ENCODE assay signal across 8 mouse cellular contexts in genomic region chr1:157458421-157459208, GRCm38 (mm10). TPM values are rescaled to one million over a fixed set of nuclear protein-coding genes. Genes with fewer than 3 reads are reported as not detected.
DNase-seq lines count a peak whose midpoint lies in the region; ATAC-seq and TF ChIP-seq lines count a peak whose summit lies in the region.

TSS of gene Cryzl2 (plus strand) at chr1:157458577.

- H3K4me2 ChIP-seq in forebrain, embryonic 12.5 days, result peak within 1 kb of the TSS; percentile 59

- TF ChIP-seq POLR2A in bone marrow, adult 2 months (IDR thresholded peaks at IDR 0.05; ENCODE audit: borderline replicate concordance, control insufficient read depth, low read depth, low read length), result peak; percentile 58; the same call in 1 of the 2 replicates

- H3K36me3 ChIP-seq in forebrain, embryonic 12.5 days (replicated peaks), result no peaks in the 10 kb centered on the region
- no peaks in the 10 kb centered on the region for H3K36me3 ChIP-seq in megakaryocyte, embryonic 14.5 days (replicated peaks; ENCODE audit: low read length)

- 11% methylated on average over 28 of the region's 29 CpGs for WGBS in bone marrow, adult 2 months
- WGBS in forebrain, embryonic 12.5 days, result 4% methylated on average over 25 of the region's 29 CpGs

- intact Hi-C loops in heart, postnatal 14 days (cut with DNase I), result loop anchor here (2.0 to 10.0 kb wide), 2 partner anchors 78 to 544 kb away; no protein-coding TSS in a partner anchor

- peak within 1 kb of the TSS; percentile 57 for H3K4me3 ChIP-seq in bone marrow, adult 2 months (replicated peaks; ENCODE audit: control insufficient read depth, low read depth, low read length)
- H3K4me3 ChIP-seq in forebrain, embryonic 12.5 days (replicated peaks), result peak within 1 kb of the TSS; percentile 35
- peak within 1 kb of the TSS; percentile 89 for H3K4me3 ChIP-seq in megakaryocyte, embryonic 14.5 days (replicated peaks)

- peak within 1 kb of the TSS; percentile 53; the same call in 1 of the 2 replicates for H3K9ac ChIP-seq in forebrain, embryonic 12.5 days

- H3K27me3 ChIP-seq in forebrain, embryonic 12.5 days, result 0 out of 2 replicates have a peak, but pooled peaks cover 9% of the 10 kb centered on the region
- no peaks in the 10 kb centered on the region for H3K27me3 ChIP-seq in megakaryocyte, embryonic 14.5 days (replicated peaks)

- no peaks in the 10 kb centered on the region for H3K9me3 ChIP-seq in forebrain, embryonic 12.5 days
- H3K9me3 ChIP-seq in megakaryocyte, embryonic 14.5 days, result no peaks in the 10 kb centered on the region

- peak; percentile 93 for DNase-seq in ES-CJ7 (ENCODE audit: low read depth, low spot score)
- peak; percentile 89 to 91 for DNase-seq in heart, postnatal 14 days
- peak; percentile 93 to 97 for DNase-seq in kidney, postnatal 36 days
- DNase-seq in skeletal muscle tissue, adult 2 months (ENCODE audit: low read depth, low spot score), result peak; percentile 60
- peak; percentile 66 to 84 for DNase-seq in urinary bladder, postnatal 4 days (ENCODE audit: low spot score in 2 of 2)

- TF ChIP-seq CTCF in bone marrow, adult 2 months (IDR thresholded peaks at IDR 0.05; ENCODE audit: control insufficient read depth, insufficient read depth, low read length), result peak; percentile 80

- H3K27ac ChIP-seq in bone marrow, adult 2 months (ENCODE audit: control insufficient read depth, insufficient read depth, low read depth, low read length, poor library complexity), result no peak within 1 kb of the TSS
- peak within 1 kb of the TSS; percentile 47; the same call in 1 of the 2 replicates for H3K27ac ChIP-seq in forebrain, embryonic 12.5 days

- ATAC-seq in forebrain, embryonic 12.5 days (ENCODE audit: low FRiP score), result peak; percentile 90

- no peaks in the 10 kb centered on the region; the same call in 1 of the 2 replicates for H3K4me1 ChIP-seq in bone marrow, adult 2 months (ENCODE audit: control insufficient read depth, insufficient read depth, low read length)
- peaks cover 25% of the 10 kb centered on the region for H3K4me1 ChIP-seq in forebrain, embryonic 12.5 days
- H3K4me1 ChIP-seq in megakaryocyte, embryonic 14.5 days, result peaks cover 17% of the 10 kb centered on the region

RNA-seq across cellular contexts. Expression of gene Cryzl2, which starts in this region (rescaled TPM):
- 6.3 and 9.1 TPM in 2 replicates for polyA plus RNA-seq in bone marrow, adult 2 months (2011; ENCODE audit: insufficient read depth, insufficient read length, low replicate concordance, missing spikeins)
- 6.7 and 8.3 TPM in 2 replicates for polyA plus RNA-seq in forebrain, embryonic 12.5 days (2016; fragmentation: Nextera tagmentation; extraction: Ambion mirVana)
- total RNA-seq in heart, postnatal 14 days (2021), result 10 to 100 TPM; 11.8 to 14.3 TPM
- 2.2 and 2.8 TPM in 2 replicates for polyA plus RNA-seq in megakaryocyte, embryonic 14.5 days (2012; ENCODE audit: insufficient read depth, low replicate concordance)

Comparison
In these comparisons a context has a peak if more than half of its experiments do, and no peak if none do; other contexts are left out.
1. H3K4me3 ChIP-seq: peak in every context shown above with its lines; median percentile 89 in megakaryocyte, embryonic 14.5 days; 57 in bone marrow, adult 2 months; 35 in forebrain, embryonic 12.5 days.